Mouse (Mus musculus) heart, embryonic 13.5 days (tissue): ENCODE measurements around the gene Pknox2. TPM values are rescaled to one million over a fixed set of nuclear protein-coding genes. Genes with fewer than 3 reads are reported as not detected.

Experiments
- ATAC-seq: fragments of 200-750 bp; cut with Nextera tagmentation; 2 replicates; pipeline ENCODE4 v1.8.0; 2017; ENCODE audit warnings: moderate TSS enrichment; ENCODE audit not compliant: insufficient number of reproducible peaks, low FRiP score, low TSS enrichment; ENCODE audit errors: extremely low read depth
- H3K27ac ChIP-seq: fragments of 300-500 bp; sonication (generic); replicated peaks from 2 replicates; pipeline ENCODE4 v1.5.1; 2015; ENCODE audit warnings: moderate library complexity, mild to moderate bottlenecking, inconsistent platforms
- H3K27me3 ChIP-seq: fragments of 300-500 bp; sonication (generic); replicated peaks from 2 replicates; pipeline ENCODE4 v1.6.1; 2015; ENCODE audit warnings: mild to moderate bottlenecking, inconsistent platforms
- H3K36me3 ChIP-seq: fragments of 300-500 bp; sonication (generic); 2 replicates; pipeline ENCODE4 v1.6.1; 2015; ENCODE audit warnings: mild to moderate bottlenecking, inconsistent platforms
- H3K4me1 ChIP-seq: fragments of 300-500 bp; sonication (generic); 2 replicates; pipeline ENCODE4 v1.6.1; 2015; ENCODE audit warnings: inconsistent platforms
- H3K4me2 ChIP-seq: fragments of 300-500 bp; sonication (generic); 2 replicates; pipeline ENCODE4 v1.6.1; 2015; ENCODE audit warnings: inconsistent platforms, mild to moderate bottlenecking, moderate library complexity
- H3K4me3 ChIP-seq: fragments of 300-500 bp; sonication (generic); 2 replicates; pipeline ENCODE4 v1.5.1; 2015; ENCODE audit warnings: moderate library complexity, mild to moderate bottlenecking, inconsistent platforms
- H3K9ac ChIP-seq: fragments of 300-500 bp; sonication (generic); 2 replicates; pipeline ENCODE4 v1.6.1; 2015; ENCODE audit warnings: inconsistent platforms, mild to moderate bottlenecking, moderate library complexity
- H3K9me3 ChIP-seq: fragments of 300-500 bp; sonication (generic); 2 replicates; pipeline ENCODE4 v1.6.1; 2016; ENCODE audit warnings: inconsistent platforms
- WGBS: fragments of 180-500 bp; shearing (Covaris S2); methylation state at CpG from one replicate; pipeline ENCODE4 v1.1.7; 2015; ENCODE audit warnings: mixed read lengths; 5-methylcytosine and 5-hydroxymethylcytosine counted together
- polyA plus RNA-seq: library from polyadenylated mRNA; unstranded; fragments of >200 nt; fragmentation: Nextera tagmentation; extraction: Ambion mirVana; gene quantifications from 2 replicates; pipeline ENCODE4 v1.2.1, GENCODE M21; 2015

Pknox2 gene
- polyA plus RNA-seq, 1 experiment from 2014 or later, result 5.7 TPM

- 17% methylated on average over 11 of the region's 11 CpGs for WGBS
- peaks cover 24% of the 10 kb centered on the region for H3K4me1 ChIP-seq
- no peaks in the 10 kb centered on the region for H3K9me3 ChIP-seq
- ATAC-seq, result no peak
- H3K9ac ChIP-seq, result 0 out of 2 replicates have a peak overlapping the region, but pooled peaks have one; percentile 19
- no peaks in the 10 kb centered on the region for H3K36me3 ChIP-seq
- H3K27me3 ChIP-seq, result no peaks in the 10 kb centered on the region
- no peak overlapping the region for H3K4me2 ChIP-seq
- no peak overlapping the region for H3K4me3 ChIP-seq
- H3K27ac ChIP-seq, result no peak overlapping the region
These were observed 170.4 kb downstream of the Pknox2 start for GRCm38 (mm10) chr9:36976596-36977362.

GRCm38 (mm10) chr9:36973486-36974227 is 173.6 kb downstream of the Pknox2 start:
- Histone ChIP-seq H3K27ac (no peak overlapping the region), H3K4me2 (no peak overlapping the region), H3K36me3 (no peaks in the 10 kb centered on the region), H3K4me1 (peaks cover 20% of the 10 kb centered on the region), H3K9me3 (no peaks in the 10 kb centered on the region), H3K27me3 (no peaks in the 10 kb centered on the region), H3K4me3 (no peak overlapping the region), H3K9ac (no peak overlapping the region)
- ATAC-seq, result no peak
- 62% methylated on average over 11 of the region's 11 CpGs for WGBS

GRCm38 (mm10) chr9:36972089-36972488 is 175.1 kb downstream of the Pknox2 start:
- ATAC-seq, result no peak
- Histone ChIP-seq H3K4me3 (no peak overlapping the region), H3K9ac (no peak overlapping the region), H3K36me3 (no peaks in the 10 kb centered on the region), H3K4me2 (no peak overlapping the region), H3K4me1 (peaks cover 20% of the 10 kb centered on the region), H3K9me3 (no peaks in the 10 kb centered on the region), H3K27me3 (no peaks in the 10 kb centered on the region; the same call in 1 of the 2 replicates), H3K27ac (no peak overlapping the region)
- 39% methylated on average over 3 of the region's 3 CpGs for WGBS

GRCm38 (mm10) chr9:36971066-36971465 is 176.1 kb downstream of the Pknox2 start:
- no peak overlapping the region for H3K9ac ChIP-seq
- no peak for ATAC-seq
- peak overlapping the region; percentile 18; the same call in 1 of the 2 replicates for H3K4me2 ChIP-seq
- H3K4me1 ChIP-seq, result peaks cover 10% of the 10 kb centered on the region; the same call in 1 of the 2 replicates
- WGBS, result 16% methylated on average over 3 of the region's 3 CpGs
- no peaks in the 10 kb centered on the region for H3K36me3 ChIP-seq
- H3K27me3 ChIP-seq, result no peaks in the 10 kb centered on the region; the same call in 1 of the 2 replicates
- H3K27ac ChIP-seq, result no peak overlapping the region
- H3K4me3 ChIP-seq, result no peak overlapping the region
- no peaks in the 10 kb centered on the region for H3K9me3 ChIP-seq

GRCm38 (mm10) chr9:36970651-36971050 is 176.6 kb downstream of the Pknox2 start:
- Histone ChIP-seq H3K9ac (no peak overlapping the region; the same call in 1 of the 2 replicates), H3K4me1 (peaks cover 9% of the 10 kb centered on the region; the same call in 1 of the 2 replicates), H3K4me2 (peak overlapping the region; percentile 18; the same call in 1 of the 2 replicates), H3K36me3 (no peaks in the 10 kb centered on the region), H3K27ac (no peak overlapping the region), H3K9me3 (no peaks in the 10 kb centered on the region), H3K27me3 (no peaks in the 10 kb centered on the region; the same call in 1 of the 2 replicates), H3K4me3 (no peak overlapping the region)
- no peak for ATAC-seq
- 7% methylated on average over 5 of the region's 5 CpGs for WGBS

- no peaks in the 10 kb centered on the region; the same call in 1 of the 2 replicates for H3K27me3 ChIP-seq
- no peak overlapping the region for H3K4me2 ChIP-seq
- WGBS, result 70% methylated on average over 1 of the region's 1 CpGs
- H3K4me1 ChIP-seq, result peaks cover 11% of the 10 kb centered on the region
- H3K27ac ChIP-seq, result no peak overlapping the region
- H3K4me3 ChIP-seq, result no peak overlapping the region
- H3K9ac ChIP-seq, result no peak overlapping the region; the same call in 1 of the 2 replicates
- ATAC-seq, result no peak
- H3K9me3 ChIP-seq, result no peaks in the 10 kb centered on the region
- H3K36me3 ChIP-seq, result no peaks in the 10 kb centered on the region
These were observed 178.1 kb downstream of the Pknox2 start for GRCm38 (mm10) chr9:36969131-36969530.

- Histone ChIP-seq H3K4me2 (no peak overlapping the region), H3K4me1 (peaks cover 15% of the 10 kb centered on the region), H3K9me3 (no peaks in the 10 kb centered on the region), H3K27me3 (no peaks in the 10 kb centered on the region; the same call in 1 of the 2 replicates), H3K9ac (no peak overlapping the region), H3K27ac (no peak overlapping the region), H3K4me3 (no peak overlapping the region), H3K36me3 (no peaks in the 10 kb centered on the region)
- WGBS, result 36% methylated on average over 7 of the region's 7 CpGs
- ATAC-seq, result no peak
These were observed 178.5 kb downstream of the Pknox2 start for GRCm38 (mm10) chr9:36968713-36969112.

- no peak overlapping the region for H3K9ac ChIP-seq
- H3K4me1 ChIP-seq, result peaks cover 20% of the 10 kb centered on the region
- H3K4me3 ChIP-seq, result no peak overlapping the region
- H3K27ac ChIP-seq, result no peak overlapping the region
- ATAC-seq, result no peak
- no peaks in the 10 kb centered on the region; the same call in 1 of the 2 replicates for H3K27me3 ChIP-seq
- H3K36me3 ChIP-seq, result no peaks in the 10 kb centered on the region
- no peak overlapping the region for H3K4me2 ChIP-seq
- H3K9me3 ChIP-seq, result no peaks in the 10 kb centered on the region
- 82% methylated on average over 7 of the region's 7 CpGs for WGBS
These were observed 179.0 kb downstream of the Pknox2 start for GRCm38 (mm10) chr9:36968236-36968635.

GRCm38 (mm10) chr9:36965720-36966119 is 181.5 kb downstream of the Pknox2 start:
- WGBS, result 62% methylated on average over 5 of the region's 5 CpGs
- Histone ChIP-seq H3K4me2 (no peak overlapping the region), H3K27ac (no peak overlapping the region), H3K9me3 (no peaks in the 10 kb centered on the region), H3K4me1 (peaks cover 37% of the 10 kb centered on the region), H3K4me3 (no peak overlapping the region), H3K36me3 (no peaks in the 10 kb centered on the region), H3K9ac (no peak overlapping the region), H3K27me3 (no peaks in the 10 kb centered on the region; the same call in 1 of the 2 replicates)
- ATAC-seq, result no peak

- Histone ChIP-seq H3K27me3 (no peaks in the 10 kb centered on the region; the same call in 1 of the 2 replicates), H3K4me1 (peaks cover 40% of the 10 kb centered on the region), H3K36me3 (no peaks in the 10 kb centered on the region), H3K9ac (peak overlapping the region; percentile 66), H3K9me3 (no peaks in the 10 kb centered on the region), H3K4me3 (no peak overlapping the region), H3K27ac (no peak overlapping the region), H3K4me2 (no peak overlapping the region)
- no peak for ATAC-seq
- 18% methylated on average over 5 of the region's 5 CpGs for WGBS
These were observed 183.0 kb downstream of the Pknox2 start for GRCm38 (mm10) chr9:36964230-36964629.

- H3K27ac ChIP-seq, result no peak overlapping the region
- H3K36me3 ChIP-seq, result no peaks in the 10 kb centered on the region
- H3K4me2 ChIP-seq, result no peak overlapping the region
- H3K27me3 ChIP-seq, result no peaks in the 10 kb centered on the region; the same call in 1 of the 2 replicates
- H3K4me3 ChIP-seq, result no peak overlapping the region
- no peaks in the 10 kb centered on the region for H3K9me3 ChIP-seq
- H3K4me1 ChIP-seq, result peaks cover 40% of the 10 kb centered on the region
- no peak for ATAC-seq
- H3K9ac ChIP-seq, result peak overlapping the region; percentile 16; the same call in 1 of the 2 replicates
- WGBS, result 38% methylated on average over 3 of the region's 3 CpGs
These were observed 183.7 kb downstream of the Pknox2 start for GRCm38 (mm10) chr9:36963512-36963911.
